Mouse (Mus musculus) hindbrain, embryonic 13.5 days (tissue): Measurements from ENCODE around the gene Mylk4. TPM values are rescaled to one million over a fixed set of nuclear protein-coding genes. Genes with fewer than 3 reads are reported as not detected.

Experiments
- ATAC-seq: fragments of 200-750 bp; cut with Nextera tagmentation; 2 replicates; pipeline ENCODE4 v1.8.0; 2017; ENCODE audit warnings: moderate TSS enrichment; ENCODE audit not compliant: low FRiP score
- H3K27ac ChIP-seq: fragments of 300-500 bp; sonication (generic); 2 replicates; pipeline ENCODE4 v1.5.1; 2015; ENCODE audit warnings: inconsistent platforms, mild to moderate bottlenecking, moderate library complexity
- H3K27me3 ChIP-seq: fragments of 300-500 bp; sonication (generic); 2 replicates; pipeline ENCODE4 v1.6.1; 2015; ENCODE audit warnings: mild to moderate bottlenecking, inconsistent platforms
- H3K36me3 ChIP-seq: fragments of 300-500 bp; sonication (generic); 2 replicates; pipeline ENCODE4 v1.6.1; 2015; ENCODE audit warnings: mild to moderate bottlenecking, inconsistent platforms
- H3K4me1 ChIP-seq: fragments of 300-500 bp; sonication (generic); replicated peaks from 2 replicates; pipeline ENCODE4 v1.6.1; 2015; ENCODE audit warnings: inconsistent platforms
- H3K4me2 ChIP-seq: fragments of 300-500 bp; sonication (generic); 2 replicates; pipeline ENCODE4 v1.6.1; 2015; ENCODE audit warnings: inconsistent platforms, mild to moderate bottlenecking, moderate library complexity
- H3K4me3 ChIP-seq: fragments of 300-500 bp; sonication (generic); 2 replicates; pipeline ENCODE4 v1.5.1; 2015; ENCODE audit warnings: mild to moderate bottlenecking, inconsistent platforms
- H3K9ac ChIP-seq: fragments of 300-500 bp; sonication (generic); 2 replicates; pipeline ENCODE4 v1.6.1; 2015; ENCODE audit warnings: mild to moderate bottlenecking, inconsistent platforms
- H3K9me3 ChIP-seq: fragments of 300-500 bp; sonication (generic); 2 replicates; pipeline ENCODE4 v1.6.1; 2016; ENCODE audit warnings: inconsistent platforms
- WGBS: fragments of 180-500 bp; shearing (Covaris S2); methylation state at CpG from one replicate; pipeline ENCODE4 v1.1.7; 2015; 5-methylcytosine and 5-hydroxymethylcytosine counted together
- polyA plus RNA-seq: library from polyadenylated mRNA; unstranded; fragments of >200 nt; fragmentation: Nextera tagmentation; extraction: Ambion mirVana; gene quantifications from 2 replicates; pipeline ENCODE4 v1.2.1, GENCODE M21; 2015

The Mylk4 gene
- polyA plus RNA-seq, 1 experiment from 2014 or later = 0.05 TPM

GRCm38 (mm10) chr13:32699376-32699775 lies 84.4 kb downstream of the Mylk4 start:
- WGBS = 91% methylated on average over 1 of the region's 1 CpGs
- ATAC-seq = no peak

DNA sequence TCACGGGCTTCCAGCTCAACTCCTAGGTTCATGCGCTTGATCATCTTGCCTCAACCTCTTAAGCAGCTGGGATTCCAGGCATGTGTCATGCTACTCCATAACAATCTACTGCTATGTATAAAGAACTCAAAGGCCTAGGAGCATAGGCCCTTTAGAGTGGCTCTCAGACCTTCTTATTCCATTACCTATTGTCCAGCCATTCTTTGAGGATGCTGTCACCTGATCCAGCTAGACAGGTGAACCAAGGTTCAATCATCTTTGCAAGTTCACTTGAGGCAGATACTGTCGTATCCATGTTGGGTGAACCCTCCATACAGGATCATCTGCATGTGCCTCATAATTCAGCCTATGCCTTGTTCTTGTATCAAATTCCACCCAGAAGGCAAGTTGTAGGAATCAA lies 84.8 kb downstream of the Mylk4 start:
- Histone ChIP-seq H3K36me3 (no peaks in the 10 kb centered on the region), H3K9ac (no peak overlapping the region), H3K4me1 (no peaks in the 10 kb centered on the region), H3K27ac (no peak overlapping the region), H3K9me3 (no peaks in the 10 kb centered on the region), H3K4me3 (no peak overlapping the region), H3K27me3 (no peaks in the 10 kb centered on the region), H3K4me2 (no peak overlapping the region)
- ATAC-seq = no peak
- WGBS = 97% methylated on average over 3 of the region's 3 CpGs

More at GRCm38 (mm10) chr13:32699376-32699775, 84.4 kb downstream of the Mylk4 start:
- H3K9ac ChIP-seq = no peak overlapping the region
- H3K4me3 ChIP-seq = no peak overlapping the region
- H3K9me3 ChIP-seq = no peaks in the 10 kb centered on the region
- no peaks in the 10 kb centered on the region for H3K36me3 ChIP-seq
- H3K27ac ChIP-seq = no peak overlapping the region
- H3K27me3 ChIP-seq = no peaks in the 10 kb centered on the region
- no peak overlapping the region for H3K4me2 ChIP-seq
- H3K4me1 ChIP-seq = no peaks in the 10 kb centered on the region

GRCm38 (mm10) chr13:32693886-32694455 lies 89.8 kb downstream of the Mylk4 start:
- 91% methylated on average over 6 of the region's 6 CpGs for WGBS
- H3K36me3 ChIP-seq = no peaks in the 10 kb centered on the region
- H3K27ac ChIP-seq = no peak overlapping the region
- no peaks in the 10 kb centered on the region for H3K27me3 ChIP-seq
- no peaks in the 10 kb centered on the region for H3K4me1 ChIP-seq
- no peak for ATAC-seq
- H3K4me3 ChIP-seq = no peak overlapping the region
- H3K9me3 ChIP-seq = no peaks in the 10 kb centered on the region
- H3K4me2 ChIP-seq = no peak overlapping the region
- no peak overlapping the region for H3K9ac ChIP-seq

GRCm38 (mm10) chr13:32692563-32692962 lies 91.2 kb downstream of the Mylk4 start:
- WGBS = 82% methylated on average over 1 of the region's 1 CpGs
- Histone ChIP-seq H3K4me1 (no peaks in the 10 kb centered on the region), H3K4me2 (no peak overlapping the region), H3K9ac (no peak overlapping the region), H3K27me3 (no peaks in the 10 kb centered on the region), H3K9me3 (no peaks in the 10 kb centered on the region), H3K4me3 (no peak overlapping the region), H3K27ac (no peak overlapping the region), H3K36me3 (no peaks in the 10 kb centered on the region)
- ATAC-seq = no peak

GRCm38 (mm10) chr13:32690279-32690678 lies 93.5 kb downstream of the Mylk4 start:
- H3K9ac ChIP-seq = no peak overlapping the region
- no peaks in the 10 kb centered on the region for H3K27me3 ChIP-seq
- 86% methylated on average over 3 of the region's 3 CpGs for WGBS
- H3K9me3 ChIP-seq = no peaks in the 10 kb centered on the region
- no peak overlapping the region for H3K4me3 ChIP-seq
- H3K4me1 ChIP-seq = no peaks in the 10 kb centered on the region
- no peak overlapping the region for H3K27ac ChIP-seq
- H3K36me3 ChIP-seq = no peaks in the 10 kb centered on the region
- no peak overlapping the region for H3K4me2 ChIP-seq
- ATAC-seq = no peak

- no peak overlapping the region for H3K4me2 ChIP-seq
- H3K9ac ChIP-seq = no peak overlapping the region
- no peak overlapping the region for H3K4me3 ChIP-seq
- ATAC-seq = peak; percentile 71
- WGBS = 47% methylated on average over 12 of the region's 12 CpGs
- H3K36me3 ChIP-seq = no peaks in the 10 kb centered on the region
- H3K4me1 ChIP-seq = no peaks in the 10 kb centered on the region
- no peaks in the 10 kb centered on the region for H3K27me3 ChIP-seq
- H3K27ac ChIP-seq = no peak overlapping the region
- H3K9me3 ChIP-seq = no peaks in the 10 kb centered on the region
Measured at GRCm38 (mm10) chr13:32680868-32681515, 102.8 kb downstream of the Mylk4 start.

- ATAC-seq = no peak
- Histone ChIP-seq H3K27ac (no peak overlapping the region), H3K9me3 (no peaks in the 10 kb centered on the region), H3K9ac (no peak overlapping the region), H3K27me3 (no peaks in the 10 kb centered on the region), H3K36me3 (no peaks in the 10 kb centered on the region), H3K4me1 (no peaks in the 10 kb centered on the region), H3K4me3 (no peak overlapping the region), H3K4me2 (no peak overlapping the region)
- WGBS = 82% methylated on average over 12 of the region's 12 CpGs
Measured at GRCm38 (mm10) chr13:32680121-32680551, 103.6 kb downstream of the Mylk4 start.

- H3K27ac ChIP-seq = no peak overlapping the region
- no peak overlapping the region for H3K4me3 ChIP-seq
- no peaks in the 10 kb centered on the region for H3K4me1 ChIP-seq
- no peaks in the 10 kb centered on the region for H3K9me3 ChIP-seq
- ATAC-seq = no peak
- no peaks in the 10 kb centered on the region for H3K36me3 ChIP-seq
- WGBS = 63% methylated on average over 5 of the region's 5 CpGs
- no peak overlapping the region for H3K9ac ChIP-seq
- H3K4me2 ChIP-seq = no peak overlapping the region
- no peaks in the 10 kb centered on the region for H3K27me3 ChIP-seq
Measured at GRCm38 (mm10) chr13:32678998-32679397, 104.8 kb downstream of the Mylk4 start.

GRCm38 (mm10) chr13:32670782-32671181 lies 113.0 kb downstream of the Mylk4 start:
- 89% methylated on average over 7 of the region's 7 CpGs for WGBS
- Histone ChIP-seq H3K4me3 (no peak overlapping the region), H3K9me3 (no peaks in the 10 kb centered on the region), H3K4me2 (no peak overlapping the region), H3K9ac (no peak overlapping the region), H3K4me1 (no peaks in the 10 kb centered on the region), H3K27me3 (no peaks in the 10 kb centered on the region), H3K27ac (no peak overlapping the region), H3K36me3 (no peaks in the 10 kb centered on the region)
- no peak for ATAC-seq

DNA sequence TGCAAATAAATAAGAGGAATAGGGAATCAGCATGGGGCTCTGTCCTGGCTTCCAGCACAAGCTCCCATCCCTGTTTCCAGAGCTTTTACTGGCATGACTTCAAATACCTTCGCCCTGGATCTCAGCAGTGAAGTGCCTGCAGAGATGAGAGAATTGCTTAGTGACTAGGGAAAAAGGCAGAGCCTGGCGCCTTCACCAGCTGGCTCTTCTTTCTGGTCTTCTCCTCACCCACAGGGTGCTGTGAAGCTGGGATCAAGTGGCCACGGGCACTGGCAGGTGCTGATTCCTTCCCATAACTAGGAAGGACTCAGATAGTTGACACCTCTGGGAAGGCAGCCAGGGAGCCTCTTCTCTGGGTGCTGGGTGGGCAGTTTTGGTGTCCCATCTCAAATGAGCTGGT lies 115.5 kb downstream of the Mylk4 start:
- WGBS = 76% methylated on average over 3 of the region's 3 CpGs
- no peak for ATAC-seq

GRCm38 (mm10) chr13:32667386-32667785 lies 116.4 kb downstream of the Mylk4 start:
- Histone ChIP-seq H3K27me3 (no peaks in the 10 kb centered on the region), H3K9me3 (no peaks in the 10 kb centered on the region), H3K36me3 (no peaks in the 10 kb centered on the region), H3K9ac (no peak overlapping the region), H3K4me3 (no peak overlapping the region), H3K27ac (no peak overlapping the region), H3K4me1 (no peaks in the 10 kb centered on the region), H3K4me2 (no peak overlapping the region)
- whole genome bisulfite sequencing = 80% methylated on average over 4 of the region's 4 CpGs
- no peak for ATAC-seq

More for the DNA sequence above, 115.5 kb downstream of the Mylk4 start:
- no peaks in the 10 kb centered on the region for H3K36me3 ChIP-seq
- no peaks in the 10 kb centered on the region for H3K9me3 ChIP-seq
- H3K4me3 ChIP-seq = no peak overlapping the region
- no peaks in the 10 kb centered on the region for H3K4me1 ChIP-seq
- H3K27ac ChIP-seq = no peak overlapping the region
- no peak overlapping the region for H3K4me2 ChIP-seq
- H3K9ac ChIP-seq = no peak overlapping the region
- H3K27me3 ChIP-seq = no peaks in the 10 kb centered on the region

GRCm38 (mm10) chr13:32662041-32662440 lies 121.7 kb downstream of the Mylk4 start:
- WGBS = 83% methylated on average over 3 of the region's 3 CpGs
- Histone ChIP-seq H3K9me3 (no peaks in the 10 kb centered on the region), H3K4me3 (no peak overlapping the region), H3K36me3 (no peaks in the 10 kb centered on the region), H3K27me3 (no peaks in the 10 kb centered on the region), H3K4me1 (no peaks in the 10 kb centered on the region), H3K9ac (no peak overlapping the region), H3K4me2 (no peak overlapping the region), H3K27ac (no peak overlapping the region)
- no peak for ATAC-seq

DNA sequence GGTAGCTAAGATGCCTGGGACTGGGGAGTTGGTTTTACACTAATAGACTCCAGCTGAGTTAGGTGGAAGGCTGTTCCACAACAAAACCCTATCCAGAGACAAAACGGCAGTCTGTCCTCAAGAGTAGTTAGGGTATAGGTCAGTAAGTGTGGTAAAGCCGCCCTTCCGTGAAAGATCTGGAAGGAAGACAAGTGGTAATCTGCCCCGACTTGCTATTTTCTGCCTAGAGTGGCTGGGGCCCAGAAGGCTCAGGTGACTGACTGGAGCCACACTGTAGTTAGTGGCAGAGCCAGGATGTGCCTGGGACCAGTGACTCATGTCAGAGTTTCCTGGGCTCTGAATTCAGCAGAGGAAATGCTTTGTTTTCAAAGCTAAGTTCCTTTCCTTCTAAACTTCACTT lies 123.5 kb downstream of the Mylk4 start:
- WGBS = 62% methylated on average over 4 of the region's 4 CpGs
- Histone ChIP-seq H3K4me1 (no peaks in the 10 kb centered on the region), H3K4me3 (no peak overlapping the region), H3K9ac (no peak overlapping the region), H3K27me3 (no peaks in the 10 kb centered on the region), H3K27ac (no peak overlapping the region), H3K36me3 (no peaks in the 10 kb centered on the region), H3K9me3 (no peaks in the 10 kb centered on the region), H3K4me2 (no peak overlapping the region)
- ATAC-seq = no peak
